Mouse (Mus musculus): Measurements from ENCODE around the gene Cdr1.

The Cdr1 gene

DNA sequence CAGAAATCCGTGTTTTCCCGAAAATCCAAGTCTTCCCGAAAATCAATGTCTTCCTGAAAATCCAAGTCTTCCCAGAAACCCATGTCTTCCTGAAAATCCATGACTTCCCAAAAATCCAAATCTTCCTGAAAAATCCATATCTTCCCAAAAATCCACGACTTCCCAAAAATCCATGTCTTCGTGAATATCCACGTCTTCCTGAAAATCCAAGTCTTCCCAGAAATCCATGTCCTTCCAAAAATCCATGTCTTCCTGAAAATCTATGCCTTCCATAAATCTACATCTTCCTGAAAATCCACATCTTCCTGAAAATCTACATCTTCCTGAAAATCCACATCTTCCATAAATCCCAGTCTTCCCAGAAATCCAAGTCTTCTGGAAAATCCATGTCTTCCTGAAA lies at the start of gene Cdr1:
Gene Cdr1, minus strand, starts transcription at position 101 of the 400 bp plus-strand sequence.
- DNase-seq = no peak

DNA sequence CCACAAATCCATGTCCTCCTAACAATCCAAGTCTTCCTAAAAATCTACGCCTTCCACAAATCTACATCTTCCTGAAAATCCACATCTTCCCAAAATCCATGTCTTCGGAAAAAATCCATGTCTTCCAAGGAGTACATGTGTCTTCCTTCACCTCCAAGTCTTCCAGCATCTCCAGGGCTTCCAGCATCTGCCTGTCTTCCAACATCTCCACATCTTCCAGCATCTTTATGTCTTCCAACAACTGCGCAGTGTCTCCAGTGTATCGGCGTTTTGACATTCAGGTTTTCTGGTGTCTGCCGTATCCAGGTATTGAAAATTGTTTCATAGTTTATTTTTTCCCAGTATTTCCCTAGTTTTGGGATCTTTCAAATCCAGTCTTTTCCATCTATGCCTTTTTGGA lies 511 bp upstream of the Cdr1 start:
- no peak for DNase-seq

DNA sequence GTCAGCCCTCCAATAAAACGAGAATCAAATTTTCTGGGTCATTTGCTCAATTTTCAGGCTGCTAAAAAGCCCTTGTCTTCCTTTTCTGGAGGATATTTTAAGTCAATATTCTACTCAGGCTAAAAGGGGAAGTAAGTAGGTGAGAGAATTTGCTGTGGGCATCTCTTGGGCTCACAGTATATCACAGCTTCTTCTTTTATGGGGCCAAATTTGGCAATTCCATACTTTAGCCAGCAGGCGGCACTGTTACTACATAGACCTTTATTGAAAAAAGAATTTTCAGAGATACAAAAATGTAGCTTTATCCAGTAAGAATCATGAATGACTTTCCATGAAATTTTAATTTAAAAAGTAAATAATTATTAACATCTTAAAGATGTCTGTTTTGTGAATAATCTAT lies 18.8 kb downstream of the Cdr1 start:
- no peak for DNase-seq

DNA sequence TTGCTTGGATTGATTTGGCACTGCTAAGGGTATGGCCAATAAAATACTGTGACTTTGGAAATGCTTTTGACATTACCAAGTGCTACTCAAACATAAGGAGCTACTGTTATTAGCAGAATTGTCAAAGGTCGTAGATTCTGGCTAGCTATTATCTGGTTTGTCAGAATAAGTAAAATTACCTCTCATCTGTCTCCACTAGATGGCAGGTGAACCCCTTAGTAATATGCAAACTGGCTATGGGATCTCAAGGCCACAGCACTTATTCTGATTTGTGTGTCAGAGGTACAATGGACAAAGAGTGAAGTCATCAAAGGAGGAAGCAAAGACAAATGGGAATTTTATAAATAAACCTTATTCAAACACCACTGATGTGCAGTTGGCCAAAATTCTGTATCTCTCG lies 24.1 kb downstream of the Cdr1 start:
- no peak for DNase-seq

DNA sequence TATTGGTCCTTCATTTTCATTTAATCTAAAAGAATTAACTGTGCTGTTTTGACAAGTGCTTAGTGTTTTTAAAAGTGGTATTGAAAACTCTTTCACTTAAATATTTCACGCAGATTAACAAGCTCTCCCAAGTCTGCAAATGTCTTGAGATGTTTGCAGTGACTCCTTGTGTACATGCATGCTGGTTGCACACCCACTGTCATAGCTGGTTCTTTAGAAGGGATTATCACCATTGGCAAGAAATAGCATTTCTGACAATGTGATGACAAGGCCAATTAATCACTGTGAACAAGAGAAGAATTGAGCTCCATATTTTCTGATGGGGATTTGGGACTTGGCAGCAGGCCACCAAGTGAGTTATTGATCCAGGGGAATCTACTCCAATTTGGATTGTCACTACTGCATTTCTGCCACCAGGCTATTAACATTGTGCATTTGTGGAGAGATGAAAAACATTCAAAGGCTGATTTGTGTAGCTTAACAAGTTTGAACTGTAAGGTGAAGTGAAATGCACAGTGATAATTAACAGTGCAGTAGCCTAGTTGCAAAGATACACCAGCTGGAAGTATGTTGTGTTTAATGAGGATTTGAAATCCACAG lies 30.6 kb downstream of the Cdr1 start:
- no peak for DNase-seq

DNA sequence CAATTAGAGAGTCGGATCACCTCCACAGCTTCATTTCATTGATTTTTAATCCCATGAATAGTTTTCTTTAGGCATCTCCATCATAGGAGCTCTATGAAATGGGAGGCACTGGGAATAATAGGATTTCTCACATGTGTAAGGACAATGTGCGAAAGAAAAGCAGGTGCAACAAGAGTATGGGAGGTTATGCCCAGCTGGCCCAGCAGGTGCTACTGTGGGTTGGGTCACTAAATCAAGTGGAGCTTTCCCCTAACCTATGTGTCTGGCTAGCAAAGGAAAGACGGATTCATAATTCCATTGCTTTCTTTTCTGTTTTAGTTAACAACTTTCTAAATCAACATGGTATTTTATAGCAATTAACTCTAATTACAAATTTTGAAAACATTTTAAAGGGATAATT lies 31.1 kb downstream of the Cdr1 start:
- DNase-seq = no peak

GRCm38 (mm10) chrX:61146569-61146968 lies 38.8 kb downstream of the Cdr1 start:
- DNase-seq = no peak

- DNase-seq = no peak
Measured at GRCm38 (mm10) chrX:61145416-61145815, 39.9 kb downstream of the Cdr1 start.

GRCm38 (mm10) chrX:61134592-61134991 lies 50.8 kb downstream of the Cdr1 start:
- no peak for DNase-seq
